Mouse (Mus musculus): ENCODE results near the gene Mdfi.
A peak's percentile ranks its signal among the peaks of the same experiment; 100 is the strongest.

Mdfi gene

DNA sequence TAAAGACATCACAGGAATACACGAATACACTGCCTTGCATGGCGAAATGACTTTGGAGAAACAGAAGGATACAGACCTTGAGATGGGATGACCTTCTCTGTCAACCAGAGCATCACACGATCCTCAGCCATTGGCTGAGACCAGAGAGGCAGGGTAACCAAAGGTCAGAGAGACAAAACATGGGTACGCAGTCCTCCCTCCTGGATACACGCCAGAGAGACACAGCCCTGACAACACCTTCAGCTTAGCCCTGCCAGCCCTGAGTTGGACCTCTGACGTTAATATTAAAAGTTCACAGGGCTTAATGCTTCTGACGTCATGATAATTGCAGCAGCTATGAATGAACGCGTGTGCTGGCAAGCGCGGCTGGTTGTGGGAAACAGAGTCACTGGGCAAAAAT is 11.1 kb upstream of the Mdfi start:
- DNase-seq = no peak

- no peak for DNase-seq
These were observed 9.0 kb upstream of the Mdfi start for GRCm38 (mm10) chr17:47843465-47843864.

DNA sequence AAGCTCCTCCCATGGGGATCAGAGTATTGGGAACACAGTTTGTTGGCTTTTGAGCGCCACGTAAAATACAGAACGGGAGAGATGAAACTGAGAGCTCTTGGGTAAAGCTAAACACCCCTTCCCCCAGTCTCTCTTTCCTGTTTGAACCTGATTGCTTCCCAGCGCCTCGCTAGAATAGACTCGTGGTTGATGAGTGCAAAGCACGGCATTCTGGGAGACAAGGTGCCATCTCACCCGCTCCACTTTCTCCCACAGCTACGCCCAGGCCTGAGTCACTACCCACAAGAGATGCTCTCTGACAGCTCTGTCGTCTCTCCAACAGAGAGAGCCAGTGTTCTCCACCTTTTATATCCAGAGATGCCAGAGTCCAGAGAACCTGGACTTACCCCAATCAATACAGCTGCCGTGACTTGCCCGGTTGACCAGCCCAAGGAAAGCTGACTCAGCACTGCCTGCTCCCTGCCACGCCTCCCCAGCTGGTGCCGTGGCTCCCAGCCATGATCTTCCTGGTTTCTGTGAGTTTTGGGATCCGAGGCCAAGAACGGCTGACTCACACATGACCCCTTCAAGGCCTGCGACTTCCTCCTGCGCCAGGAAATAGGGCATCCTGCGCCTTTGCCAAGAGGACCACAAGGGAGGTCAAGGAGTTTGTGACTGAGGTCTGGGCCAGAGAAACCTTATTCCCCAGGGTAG is 7.6 kb upstream of the Mdfi start:
- peak; percentile 16 for DNase-seq

GRCm38 (mm10) chr17:47841521-47841920 is 7.0 kb upstream of the Mdfi start:
- no peak for DNase-seq

DNA sequence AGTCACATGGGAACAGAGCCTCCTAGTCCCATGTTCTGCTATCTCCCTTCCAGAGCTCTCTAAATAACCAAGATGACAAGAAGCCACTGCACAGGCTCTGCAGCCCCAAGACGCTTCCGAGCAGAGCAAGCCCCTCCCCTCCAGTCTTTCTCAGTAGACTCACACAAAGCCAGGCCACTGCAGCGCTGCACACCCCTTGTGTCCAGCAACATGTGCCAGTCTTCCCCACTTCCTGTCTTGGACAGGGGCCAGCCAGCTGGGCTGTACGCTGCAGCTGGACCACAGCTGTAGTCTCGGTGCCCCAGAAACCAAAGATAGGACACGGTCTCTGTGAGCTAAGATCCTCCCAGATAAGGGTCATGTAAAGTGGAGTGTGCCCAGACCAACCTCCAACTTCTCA is 3.3 kb upstream of the Mdfi start:
- DNase-seq = no peak

- no peak for DNase-seq
These were observed 636 bp downstream of the Mdfi start for GRCm38 (mm10) chr17:47833628-47834481.

DNA sequence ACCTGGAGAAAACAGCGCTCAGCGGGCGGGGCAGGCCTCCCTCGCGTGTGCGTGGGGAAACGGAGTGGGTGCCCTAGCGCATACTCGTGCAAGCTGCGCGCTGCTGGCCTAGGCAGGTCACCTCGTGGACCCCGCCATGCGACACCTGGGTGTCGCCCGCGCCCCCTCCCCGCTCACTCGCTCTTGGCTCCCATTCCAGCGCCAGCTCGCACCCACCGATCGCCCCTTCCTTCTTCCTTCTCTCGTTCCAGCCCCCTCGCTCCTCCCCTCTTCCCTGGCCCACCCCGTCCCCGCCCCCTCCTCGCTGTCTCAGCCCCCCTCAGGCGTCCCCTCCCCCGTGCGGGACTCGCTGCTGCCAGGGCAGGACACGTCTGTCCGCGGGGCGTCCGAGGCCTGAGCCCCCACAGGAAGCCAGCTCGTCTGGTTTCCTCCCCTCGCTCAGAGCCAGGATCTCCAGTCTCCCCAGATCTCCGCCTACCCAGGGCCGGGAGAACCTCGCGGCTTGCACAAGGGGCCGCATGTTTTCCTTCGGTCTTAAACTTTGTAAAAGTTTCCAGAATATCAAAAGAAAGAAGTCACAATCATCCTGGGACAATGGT is 1.4 kb downstream of the Mdfi start:
- DNase-seq = no peak

GRCm38 (mm10) chr17:47832501-47833028 is 1.9 kb downstream of the Mdfi start:
- DNase-seq = no peak

- DNase-seq = no peak
These were observed 2.7 kb downstream of the Mdfi start for GRCm38 (mm10) chr17:47831772-47832171.

DNA sequence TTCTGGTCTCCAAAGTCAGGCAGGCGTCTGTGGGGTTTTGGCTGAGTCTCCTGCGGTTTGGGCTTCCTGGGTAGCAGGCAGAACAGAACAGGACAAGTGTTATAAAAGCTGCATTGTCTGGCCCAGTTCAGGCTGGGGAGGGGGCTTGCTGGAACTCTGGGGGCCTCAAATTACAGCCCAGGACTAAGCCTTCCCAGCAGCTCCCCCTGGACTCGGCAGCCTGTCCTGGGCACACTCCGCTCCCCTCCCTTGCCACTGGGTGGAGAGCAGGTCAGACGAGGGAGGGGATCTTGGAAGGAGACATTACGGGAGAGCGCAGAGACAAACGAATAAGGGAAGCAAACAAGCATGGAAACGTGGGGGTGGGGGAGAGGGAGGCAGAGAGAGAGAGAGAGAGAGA is 3.3 kb downstream of the Mdfi start:
- DNase-seq = no peak

GRCm38 (mm10) chr17:47821339-47821738 is 13.2 kb downstream of the Mdfi start:
- DNase-seq = no peak

- DNase-seq = no peak
These were observed 16.3 kb downstream of the Mdfi start for GRCm38 (mm10) chr17:47818038-47818725.

DNA sequence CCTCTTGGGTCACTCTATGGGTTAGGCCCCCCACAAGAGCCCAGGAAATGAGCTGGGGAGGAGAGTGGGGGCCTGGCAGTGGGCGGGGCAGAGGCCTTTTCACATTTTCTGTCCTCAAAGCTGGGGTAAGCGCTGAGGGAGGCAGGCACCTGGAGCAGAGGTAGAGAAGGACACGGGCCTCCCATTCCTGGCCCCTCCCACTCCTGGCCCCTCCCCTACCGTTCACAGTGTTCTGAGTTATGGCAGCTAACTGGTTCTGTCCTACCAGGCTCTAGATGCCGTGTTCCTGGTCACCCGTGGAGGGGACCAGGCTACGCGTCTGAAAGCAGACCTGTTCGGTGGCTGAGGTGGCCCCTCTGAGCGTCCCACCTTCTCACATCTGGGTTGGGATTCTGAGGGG is 19.0 kb downstream of the Mdfi start:
- no peak for DNase-seq

- DNase-seq = no peak
These were observed 20.0 kb downstream of the Mdfi start for GRCm38 (mm10) chr17:47814496-47814895.

DNA sequence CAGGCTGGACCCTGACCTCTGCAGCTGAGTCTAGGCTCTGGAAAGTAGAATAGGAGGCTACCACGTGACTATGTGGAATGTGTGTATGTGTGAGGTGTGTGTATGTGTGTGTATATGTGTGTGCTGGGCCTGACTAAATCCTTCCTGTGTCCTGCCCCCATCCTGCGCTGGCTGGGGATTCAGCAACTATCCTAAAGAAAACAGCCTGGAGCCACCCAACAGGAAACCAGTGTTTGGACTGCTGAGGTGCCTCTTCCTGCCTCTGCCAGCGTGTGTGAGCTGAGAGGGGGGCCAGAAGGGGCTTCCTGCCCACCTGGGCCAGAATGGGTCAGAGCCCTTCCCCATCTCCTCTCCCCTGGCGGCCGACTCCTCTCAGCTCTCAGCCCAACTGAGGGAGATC is 20.9 kb downstream of the Mdfi start:
- DNase-seq = no peak

DNA sequence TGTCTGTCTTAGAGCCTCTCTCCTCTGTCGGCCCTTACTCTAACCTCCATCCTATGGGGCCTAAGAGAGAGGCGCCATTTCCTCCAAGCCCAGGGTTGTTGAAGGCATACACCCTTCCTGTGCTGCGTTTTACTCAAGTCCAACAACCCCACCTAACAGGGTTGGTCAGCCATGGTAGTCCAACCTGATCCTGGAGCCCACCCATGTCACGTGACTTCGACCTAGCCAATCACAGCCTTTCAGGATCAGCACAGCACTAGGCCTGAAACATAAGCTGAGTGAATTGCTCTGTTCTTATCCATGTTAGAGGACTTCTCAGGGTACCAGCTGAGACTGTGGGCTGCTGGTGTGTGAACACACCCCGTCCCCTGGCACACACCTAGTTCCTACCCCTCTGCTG is 22.3 kb downstream of the Mdfi start:
- DNase-seq = no peak

DNA sequence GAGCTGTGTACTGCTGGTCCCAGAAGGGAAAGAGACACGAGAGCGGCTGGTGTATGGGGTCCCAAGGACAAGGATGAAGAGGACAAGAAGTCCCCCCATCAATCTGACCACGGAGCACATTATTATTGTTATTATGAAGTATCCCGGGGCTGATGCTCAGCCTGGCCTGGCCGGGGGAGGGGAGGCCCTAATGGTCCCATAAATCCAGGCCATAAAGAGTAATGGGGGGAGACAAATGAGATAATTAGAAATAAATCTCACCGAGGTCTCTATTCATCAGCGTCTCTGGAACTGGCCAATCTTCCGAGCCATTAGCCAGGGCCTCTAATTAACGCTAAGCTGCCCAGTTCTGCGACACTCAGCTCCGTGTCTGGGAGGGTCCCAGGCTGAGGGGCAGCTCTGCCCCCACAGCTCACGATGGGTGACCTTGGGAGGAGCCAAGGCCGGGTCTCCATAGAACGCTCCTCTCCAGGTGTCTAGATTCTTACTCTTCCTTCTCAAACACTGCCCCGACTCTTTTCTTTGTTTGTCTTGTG is 23.2 kb downstream of the Mdfi start:
- DNase-seq = no peak

GRCm38 (mm10) chr17:47806230-47806629 is 28.3 kb downstream of the Mdfi start:
- DNase-seq = no peak

DNA sequence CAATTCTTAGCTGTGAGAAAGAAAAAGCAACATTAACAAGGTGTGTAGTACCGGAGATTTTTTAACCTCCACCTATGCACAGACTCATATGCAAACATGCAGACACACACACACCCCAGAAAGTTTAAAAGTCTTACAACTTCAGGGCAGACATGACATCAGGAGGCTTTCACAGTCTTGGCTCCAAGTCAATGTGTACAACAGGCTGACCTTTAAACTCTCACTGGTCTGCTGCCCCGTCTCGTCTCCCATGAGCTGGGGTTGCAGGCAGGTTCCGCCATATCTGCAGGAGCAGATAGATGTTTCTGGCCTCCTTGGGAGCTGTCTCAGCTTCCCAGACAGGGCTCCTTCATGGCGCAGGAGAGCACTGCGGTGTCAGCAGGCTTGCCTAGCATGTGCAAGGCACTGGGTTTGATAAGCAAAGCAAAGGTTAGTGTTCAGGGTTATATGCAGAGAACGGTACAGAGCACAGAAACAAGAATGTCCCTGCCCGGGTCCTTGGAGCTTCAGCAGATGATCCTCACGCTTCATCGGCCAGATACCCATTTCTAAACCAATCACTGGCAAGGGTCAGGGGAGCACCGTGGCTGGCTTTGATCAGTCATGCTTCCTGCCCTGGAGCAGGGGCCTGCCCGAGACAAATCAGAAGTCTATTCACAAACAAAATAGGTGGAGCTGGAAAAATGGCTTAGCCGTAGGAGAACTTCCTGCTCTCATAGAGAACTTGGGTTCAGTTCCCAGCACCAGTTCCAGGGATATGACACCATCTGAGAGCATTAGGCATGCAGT is 29.2 kb downstream of the Mdfi start:
- DNase-seq = no peak

DNA sequence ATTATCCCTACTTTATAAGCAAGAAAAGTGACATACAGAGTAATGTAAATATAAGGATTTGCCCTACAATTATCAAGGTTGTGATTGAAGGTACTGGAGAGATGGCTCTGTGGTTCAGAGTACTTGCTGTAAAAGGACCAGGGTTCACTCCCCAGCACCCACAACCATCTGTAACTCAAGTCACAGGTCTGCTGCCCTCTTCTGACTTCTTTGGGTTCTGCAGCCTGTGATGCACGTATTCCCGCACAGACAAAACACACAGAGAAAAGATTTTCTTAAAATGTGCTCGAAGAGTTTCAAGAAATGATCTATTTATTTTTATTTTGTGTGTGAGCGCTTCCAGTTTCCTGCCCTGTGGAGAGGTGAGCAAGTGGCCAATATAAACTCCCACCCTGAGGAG is 30.8 kb downstream of the Mdfi start:
- no peak for DNase-seq

DNA sequence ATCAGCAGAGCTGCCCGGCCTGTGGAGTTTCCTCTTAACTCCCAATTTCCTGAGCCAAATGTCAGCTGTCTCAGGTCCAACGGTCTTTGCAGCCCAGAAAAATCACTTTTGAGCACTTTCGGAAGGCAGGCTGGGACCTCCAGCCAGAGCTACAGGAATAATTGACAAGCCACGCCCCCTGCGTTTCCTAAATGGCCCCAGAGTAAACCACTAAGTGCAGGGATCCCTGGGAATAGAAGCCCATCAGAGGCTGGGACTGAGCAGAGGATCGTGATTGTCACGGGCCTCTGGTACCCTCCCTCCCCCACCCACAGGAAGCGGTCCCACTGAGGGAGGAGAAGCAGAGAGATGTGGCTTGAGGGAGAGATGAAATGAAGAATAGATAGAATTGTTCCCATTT is 31.7 kb downstream of the Mdfi start:
- no peak for DNase-seq

DNA sequence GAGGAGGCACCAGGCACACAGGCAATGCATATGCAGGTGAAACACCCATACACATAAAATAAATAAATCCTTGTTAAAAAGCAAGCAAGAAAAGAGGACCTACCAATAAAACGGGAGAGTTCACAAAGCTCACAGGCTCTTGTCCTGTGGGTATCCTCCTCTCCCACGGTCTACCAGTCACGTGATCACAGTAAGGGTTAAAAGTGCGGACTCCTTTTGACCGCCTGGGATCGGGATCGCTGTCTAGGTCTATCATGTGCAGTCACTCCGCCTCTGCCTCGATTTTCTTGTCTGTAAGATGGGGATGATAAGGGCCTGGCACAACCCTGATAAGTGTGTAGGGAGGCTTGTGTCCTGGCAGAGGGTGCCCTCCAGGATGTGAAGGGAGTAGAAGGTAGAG is 37.1 kb downstream of the Mdfi start:
- DNase-seq = no peak

Data from cerebellum, adult 9-10 months (tissue).